Mouse (Mus musculus) mouse trophoblast stem cell (cell line): ENCODE measurements around the gene Iqcf1.

ENCODE experiments used
- in situ Hi-C, 2 experiments: fragments of 300-500 bp; cut with MseI, MboI; formaldehyde crosslinking; loops; 2 replicates in 1 of 2; 3 replicates in 1 of 2; pipeline ENCODE4 v1.15.1; 2025

Iqcf1 gene

GRCm38 (mm10) chr9:106464751-106465541 is 34.8 kb upstream of the Iqcf1 start:
- in situ Hi-C loops: no loop called here

DNA sequence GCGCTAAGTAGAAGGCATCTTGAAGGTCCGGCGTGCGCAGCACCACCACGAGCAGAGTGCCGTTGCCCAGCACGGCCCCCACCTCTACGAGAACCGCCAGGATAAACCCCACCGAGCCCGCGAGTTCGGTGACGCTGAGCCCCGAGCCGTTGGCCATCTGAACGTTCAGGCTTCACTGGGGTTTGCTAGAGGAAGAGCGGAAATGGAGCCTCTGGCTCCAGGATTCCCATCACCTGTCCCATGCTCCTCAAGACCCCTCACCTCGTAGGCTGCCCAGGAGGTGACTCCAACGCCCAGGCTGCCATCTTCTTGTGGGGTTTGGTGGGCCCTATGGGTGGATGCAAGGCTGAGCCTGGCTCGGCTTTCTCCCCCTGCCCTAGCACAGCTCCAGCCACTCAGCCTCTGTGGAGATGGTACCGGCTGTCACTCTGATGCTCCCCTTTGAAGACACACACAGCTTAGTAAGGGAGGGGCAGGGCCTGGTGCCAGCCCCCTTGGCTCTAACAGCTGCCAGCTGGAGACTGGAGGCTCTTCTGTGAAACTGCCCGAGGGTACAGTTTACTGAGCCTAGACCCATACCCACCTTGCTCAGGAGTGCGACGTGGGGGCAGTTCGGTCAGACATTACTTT is 34.1 kb upstream of the Iqcf1 start, which contains the start of gene Gpr62:
Gpr62 (minus strand) TSS at position 368 of the 630 bp plus-strand sequence.
- in situ Hi-C loops: no loop called here

GRCm38 (mm10) chr9:106466721-106467120 is 33.0 kb upstream of the Iqcf1 start:
- in situ Hi-C loops: no loop called here

DNA sequence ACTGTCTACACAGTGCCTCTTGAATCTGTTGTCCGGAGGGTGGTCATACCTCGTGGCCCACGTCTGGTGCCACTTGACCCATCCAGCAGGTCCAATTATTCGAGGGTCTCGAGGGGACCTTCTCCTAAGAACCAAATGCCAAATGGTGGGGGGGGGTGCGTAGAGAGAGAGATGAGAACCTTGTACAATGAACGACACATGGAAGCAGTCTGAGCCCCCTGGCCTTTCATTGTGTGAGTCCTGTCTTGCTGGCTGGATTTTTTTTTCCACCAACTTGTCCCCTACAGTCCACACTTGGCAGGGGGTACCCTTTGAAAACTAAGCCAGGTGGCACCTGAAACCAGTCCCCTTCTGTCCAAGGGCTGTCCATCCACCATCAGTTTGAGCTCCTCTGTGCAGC is 32.0 kb upstream of the Iqcf1 start:
- in situ Hi-C loops: no loop called here

- in situ Hi-C loops: no loop called here
Measured at GRCm38 (mm10) chr9:106469317-106469716, 30.4 kb upstream of the Iqcf1 start.

DNA sequence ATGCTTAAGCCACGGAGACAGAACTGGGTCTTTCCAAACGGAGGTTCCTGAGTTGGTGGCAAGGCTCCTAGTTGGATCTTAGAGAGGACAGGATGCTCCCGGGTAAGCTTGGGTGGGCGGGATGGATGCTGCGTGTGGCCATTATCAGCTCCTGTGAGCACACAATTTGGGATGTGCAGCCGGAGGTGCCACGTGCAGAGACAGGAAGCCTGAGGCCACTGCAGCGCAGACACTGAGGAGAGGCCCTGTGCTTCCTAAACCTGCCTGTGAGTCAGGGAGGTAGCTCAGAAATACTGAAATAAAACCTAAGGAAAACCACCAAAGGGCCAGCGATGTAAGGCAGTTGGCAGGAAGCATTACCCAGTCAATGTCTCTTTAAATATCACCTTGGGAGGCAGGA is 30.0 kb upstream of the Iqcf1 start:
- in situ Hi-C loops: no loop called here

- in situ Hi-C loops: no loop called here
Measured at GRCm38 (mm10) chr9:106470991-106471750, 28.6 kb upstream of the Iqcf1 start.

DNA sequence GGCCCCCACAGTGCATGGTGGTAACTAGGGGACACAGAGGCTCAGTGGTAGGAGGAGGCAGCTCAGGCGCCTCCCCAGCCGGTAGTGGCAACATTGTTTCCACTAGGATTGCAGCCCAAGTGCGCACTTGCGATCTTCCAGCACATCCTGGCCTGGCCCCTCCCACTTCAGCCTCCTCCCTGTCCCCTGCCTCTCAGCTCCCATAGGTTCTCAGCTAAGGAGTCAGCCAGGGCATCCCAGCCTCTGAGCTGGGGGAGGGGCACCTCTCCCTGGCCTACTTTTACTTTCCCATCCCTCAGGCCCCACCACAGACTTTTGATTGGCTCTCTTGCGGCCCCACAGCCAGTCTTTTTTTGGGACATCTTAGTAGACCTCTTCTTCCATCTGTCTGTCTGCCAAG is 27.9 kb upstream of the Iqcf1 start:
- in situ Hi-C loops: no loop called here

- in situ Hi-C loops: no loop called here
Measured at GRCm38 (mm10) chr9:106472321-106472720, 27.4 kb upstream of the Iqcf1 start.

GRCm38 (mm10) chr9:106473081-106473752 is 26.6 kb upstream of the Iqcf1 start:
- in situ Hi-C loops: no loop called here

DNA sequence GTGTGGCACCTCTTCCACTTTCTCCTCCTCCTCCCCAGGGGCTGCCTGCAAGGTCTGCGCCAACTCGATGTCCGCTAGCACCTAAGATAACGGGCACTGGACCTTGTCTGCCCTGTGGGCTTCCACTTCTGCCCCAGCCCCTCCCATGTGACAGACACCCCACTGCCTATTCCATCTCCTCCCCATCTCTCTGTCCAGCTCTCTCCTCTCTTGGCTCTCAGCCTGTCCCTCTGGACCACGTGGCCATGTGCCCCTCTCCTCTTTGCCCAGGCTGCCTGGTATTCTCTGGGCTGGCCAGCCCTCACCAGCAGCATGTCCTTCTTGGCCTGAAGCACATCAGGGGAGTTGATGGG is 26.0 kb upstream of the Iqcf1 start:
- in situ Hi-C loops: no loop called here

- in situ Hi-C loops: no loop called here
Measured at GRCm38 (mm10) chr9:106474456-106474855, 25.3 kb upstream of the Iqcf1 start.

DNA sequence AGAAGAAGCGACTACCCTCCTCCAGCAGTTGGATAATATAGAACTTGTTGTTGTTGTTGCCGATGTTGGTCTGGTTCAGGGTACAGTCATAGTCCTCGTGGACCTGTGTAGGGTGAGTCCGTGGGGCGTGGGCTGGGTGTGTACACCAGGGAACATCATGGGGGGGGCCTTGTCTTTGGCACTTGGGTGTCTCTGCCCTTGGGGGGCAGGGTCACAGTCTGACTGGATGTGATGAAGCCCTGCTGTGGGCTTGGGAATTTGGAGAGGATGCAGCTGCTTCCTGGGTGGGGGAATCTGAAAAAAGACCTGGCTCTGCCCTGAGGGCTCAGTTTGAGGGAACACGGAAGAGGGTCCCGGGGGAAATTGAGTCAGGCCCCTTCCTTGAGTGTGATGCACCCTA is 24.7 kb upstream of the Iqcf1 start:
- in situ Hi-C loops: no loop called here

- in situ Hi-C loops: no loop called here
Measured at GRCm38 (mm10) chr9:106475663-106476001, 24.1 kb upstream of the Iqcf1 start, which contains the start of gene Rrp9. Gene Rrp9, plus strand, starts transcription at chr9:106475963.

- in situ Hi-C loops: no loop called here
Measured at GRCm38 (mm10) chr9:106476002-106476923, 23.5 kb upstream of the Iqcf1 start.

GRCm38 (mm10) chr9:106476924-106477484 is 22.8 kb upstream of the Iqcf1 start, which contains the start of gene Parp3:
Gene Parp3, minus strand, starts transcription at chr9:106476949.
- in situ Hi-C loops: no loop called here

DNA sequence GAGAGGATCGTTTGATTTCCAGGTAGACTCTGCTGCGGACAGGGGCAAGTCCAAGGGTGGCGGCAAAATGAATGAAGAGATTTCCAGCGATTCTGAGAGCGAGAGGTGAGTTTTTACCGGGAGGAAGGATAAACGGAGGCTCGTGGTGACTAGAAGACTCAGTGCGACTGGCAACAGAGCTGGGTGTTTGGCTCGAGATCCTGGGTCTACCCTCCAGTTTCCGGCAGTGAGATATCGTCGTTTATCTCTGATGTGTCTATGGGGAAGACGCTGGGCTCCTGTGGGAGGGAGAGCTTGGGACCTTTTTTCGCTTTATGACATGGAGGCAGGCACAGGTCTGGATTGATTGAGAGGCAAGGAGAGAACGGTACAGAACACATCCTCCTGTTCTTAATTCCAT is 22.1 kb upstream of the Iqcf1 start:
- in situ Hi-C loops: no loop called here

GRCm38 (mm10) chr9:106478101-106478500 is 21.7 kb upstream of the Iqcf1 start:
- in situ Hi-C loops: no loop called here

GRCm38 (mm10) chr9:106480541-106480940 is 19.2 kb upstream of the Iqcf1 start:
- in situ Hi-C loops: no loop called here

DNA sequence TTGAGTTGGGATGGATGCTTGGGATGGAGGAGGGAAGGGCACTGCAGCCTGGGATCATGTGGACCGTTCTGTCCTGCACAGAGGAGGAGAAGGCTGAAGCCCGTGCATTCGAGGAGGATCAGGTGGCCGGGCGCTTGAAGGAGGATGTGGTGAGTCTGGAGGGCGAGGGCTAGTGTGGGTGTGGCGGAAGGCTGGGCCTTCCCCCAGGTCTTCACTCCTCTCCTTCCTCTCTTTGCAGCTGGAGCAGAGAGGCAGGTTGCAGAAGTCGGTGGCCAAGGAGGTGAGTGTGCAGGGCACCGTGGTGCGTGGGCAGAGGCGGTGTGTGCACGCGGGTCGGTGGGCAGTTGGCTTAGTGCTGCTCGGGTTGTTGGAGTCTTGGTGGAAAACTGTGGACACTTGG is 18.7 kb upstream of the Iqcf1 start:
- in situ Hi-C loops: no loop called here

GRCm38 (mm10) chr9:106481676-106482075 is 18.1 kb upstream of the Iqcf1 start:
- in situ Hi-C loops: no loop called here
